Mouse (Mus musculus): ENCODE data around the gene Aif1. TPM values are rescaled to one million over a fixed set of nuclear protein-coding genes. Genes with fewer than 3 reads are reported as not detected.

Aif1 gene
- polyA plus RNA-seq, 1 experiment from 2014 or later: 15.5 TPM

GRCm38 (mm10) chr17:35154616-35155015 is 21.3 kb downstream of the Aif1 start:
- H3K27ac ChIP-seq (replicated peaks): peak overlapping the region; percentile 35; the same call in 1 of the 2 replicates
- peaks cover 6% of the 10 kb centered on the region for H3K4me1 ChIP-seq
- no peak overlapping the region for H3K9ac ChIP-seq
- H3K4me2 ChIP-seq (replicated peaks): no peak overlapping the region
- no peak overlapping the region for H3K4me3 ChIP-seq (replicated peaks)
- WGBS: 77% methylated on average over 7 of the region's 7 CpGs
- no peak for ATAC-seq (ENCODE audit: insufficient number of reproducible peaks, low FRiP score, low TSS enrichment, low read depth)
- H3K27me3 ChIP-seq: no peaks in the 10 kb centered on the region
- no peaks in the 10 kb centered on the region for H3K9me3 ChIP-seq (replicated peaks)
- H3K36me3 ChIP-seq: peaks cover 98% of the 10 kb centered on the region

DNA sequence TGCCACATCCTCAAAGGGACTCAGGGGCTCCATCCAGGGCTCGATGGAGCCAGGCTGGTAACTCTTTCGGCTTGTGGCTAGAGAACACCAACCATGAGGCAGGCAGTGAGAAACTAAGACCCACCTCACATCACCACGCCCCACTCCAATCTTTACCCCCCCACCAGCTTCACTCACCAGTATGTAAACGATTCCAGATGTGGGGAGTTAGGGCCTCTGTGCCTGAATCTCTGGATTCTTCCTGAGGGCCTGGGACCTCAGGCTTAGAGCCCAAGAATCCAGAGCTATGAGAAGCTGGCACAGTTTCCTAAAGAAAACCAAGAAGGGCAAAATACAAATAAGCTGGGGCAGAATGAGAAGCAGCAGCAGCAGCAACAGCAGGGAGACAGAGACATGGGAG is 21.9 kb downstream of the Aif1 start:
- peaks cover 98% of the 10 kb centered on the region for H3K36me3 ChIP-seq
- H3K4me2 ChIP-seq (replicated peaks): no peak overlapping the region
- H3K9me3 ChIP-seq (replicated peaks): no peaks in the 10 kb centered on the region
- H3K4me3 ChIP-seq (replicated peaks): no peak overlapping the region
- no peak for ATAC-seq (ENCODE audit: insufficient number of reproducible peaks, low FRiP score, low TSS enrichment, low read depth)
- WGBS: 48% methylated on average over 4 of the region's 4 CpGs
- no peaks in the 10 kb centered on the region for H3K27me3 ChIP-seq
- H3K9ac ChIP-seq: no peak overlapping the region
- peak overlapping the region; percentile 35; the same call in 1 of the 2 replicates for H3K27ac ChIP-seq (replicated peaks)
- peaks cover 6% of the 10 kb centered on the region for H3K4me1 ChIP-seq

DNA sequence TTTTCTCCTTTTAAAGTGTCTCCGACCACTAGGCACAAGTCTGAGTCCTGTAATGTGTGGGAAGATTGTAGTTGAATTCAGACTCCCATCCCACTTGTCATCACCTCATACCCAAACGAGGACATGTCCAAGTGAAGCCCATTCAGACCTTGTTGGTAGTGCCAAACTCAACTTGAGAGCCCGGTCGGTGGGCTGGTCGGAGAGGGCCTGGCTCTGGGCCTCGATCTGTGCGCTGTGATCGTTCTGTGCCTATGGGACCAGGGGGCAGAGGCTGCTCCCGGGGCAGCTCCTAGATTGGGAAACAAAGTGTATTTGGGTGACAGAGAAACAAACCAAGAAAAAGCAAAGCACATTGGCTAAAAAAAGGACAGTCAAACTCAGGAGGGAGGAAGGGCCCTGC is 22.8 kb downstream of the Aif1 start:
- no peak overlapping the region for H3K4me3 ChIP-seq (replicated peaks)
- H3K9ac ChIP-seq: no peak overlapping the region
- H3K36me3 ChIP-seq: peaks cover 98% of the 10 kb centered on the region
- 90% methylated on average over 9 of the region's 9 CpGs for WGBS
- peaks cover 8% of the 10 kb centered on the region for H3K4me1 ChIP-seq
- H3K9me3 ChIP-seq (replicated peaks): no peaks in the 10 kb centered on the region
- ATAC-seq (ENCODE audit: insufficient number of reproducible peaks, low FRiP score, low TSS enrichment, low read depth): no peak
- H3K4me2 ChIP-seq (replicated peaks): no peak overlapping the region
- H3K27ac ChIP-seq (replicated peaks): no peak overlapping the region
- H3K27me3 ChIP-seq: no peaks in the 10 kb centered on the region

DNA sequence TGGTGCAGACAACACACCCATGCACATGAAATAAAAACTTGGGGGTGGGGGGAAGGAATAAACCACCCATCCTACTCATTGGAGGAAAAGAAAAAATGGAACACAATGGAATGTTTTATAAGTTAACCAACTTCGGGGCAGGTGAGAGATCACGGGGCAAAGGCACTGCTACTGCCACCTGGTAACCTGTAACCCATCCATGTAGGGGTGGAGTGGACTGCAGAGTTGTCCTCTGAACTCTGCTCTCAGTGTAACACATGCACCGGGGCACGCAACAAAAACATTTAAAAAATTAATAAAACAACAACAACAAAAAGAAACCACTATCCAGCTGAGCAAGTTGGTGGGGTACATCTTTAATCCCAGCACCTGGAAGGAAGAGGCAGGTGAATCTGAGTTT is 23.7 kb downstream of the Aif1 start:
- 93% methylated on average over 4 of the region's 4 CpGs for WGBS
- Histone ChIP-seq H3K27ac (replicated peaks) (no peak overlapping the region), H3K4me1 (peaks cover 8% of the 10 kb centered on the region), H3K27me3 (no peaks in the 10 kb centered on the region), H3K9ac (no peak overlapping the region), H3K36me3 (peaks cover 97% of the 10 kb centered on the region), H3K9me3 (replicated peaks) (no peaks in the 10 kb centered on the region), H3K4me2 (replicated peaks) (no peak overlapping the region), H3K4me3 (replicated peaks) (no peak overlapping the region)
- no peak for ATAC-seq (ENCODE audit: insufficient number of reproducible peaks, low FRiP score, low TSS enrichment, low read depth)

- H3K4me1 ChIP-seq: 0 out of 2 replicates have a peak, but pooled peaks cover 2% of the 10 kb centered on the region
- no peak for ATAC-seq (ENCODE audit: insufficient number of reproducible peaks, low FRiP score, low TSS enrichment, low read depth)
- no peak overlapping the region for H3K9ac ChIP-seq
- no peaks in the 10 kb centered on the region for H3K27me3 ChIP-seq
- no peak overlapping the region for H3K4me2 ChIP-seq (replicated peaks)
- WGBS: 55% methylated on average over 5 of the region's 5 CpGs
- H3K27ac ChIP-seq (replicated peaks): peak overlapping the region; percentile 40
- H3K36me3 ChIP-seq: peaks cover 97% of the 10 kb centered on the region
- no peaks in the 10 kb centered on the region for H3K9me3 ChIP-seq (replicated peaks)
- no peak overlapping the region for H3K4me3 ChIP-seq (replicated peaks)
Observed at GRCm38 (mm10) chr17:35147922-35148639, 27.8 kb downstream of the Aif1 start.

- Histone ChIP-seq H3K27ac (replicated peaks) (0 out of 2 replicates have a peak overlapping the region, but pooled peaks have one; percentile 7), H3K4me3 (replicated peaks) (no peak overlapping the region), H3K4me2 (replicated peaks) (no peak overlapping the region), H3K27me3 (no peaks in the 10 kb centered on the region), H3K9me3 (replicated peaks) (no peaks in the 10 kb centered on the region), H3K9ac (no peak overlapping the region), H3K4me1 (0 out of 2 replicates have a peak, but pooled peaks cover 2% of the 10 kb centered on the region), H3K36me3 (peaks cover 97% of the 10 kb centered on the region)
- no peak for ATAC-seq (ENCODE audit: insufficient number of reproducible peaks, low FRiP score, low TSS enrichment, low read depth)
- WGBS: 54% methylated on average over 3 of the region's 3 CpGs
Observed at GRCm38 (mm10) chr17:35147348-35147747, 28.5 kb downstream of the Aif1 start.

GRCm38 (mm10) chr17:35146139-35146538 is 29.7 kb downstream of the Aif1 start:
- Histone ChIP-seq H3K9me3 (replicated peaks) (no peaks in the 10 kb centered on the region), H3K4me1 (0 out of 2 replicates have a peak, but pooled peaks cover 2% of the 10 kb centered on the region), H3K36me3 (peaks cover 97% of the 10 kb centered on the region), H3K9ac (no peak overlapping the region), H3K4me2 (replicated peaks) (no peak overlapping the region), H3K27ac (replicated peaks) (no peak overlapping the region), H3K4me3 (replicated peaks) (no peak overlapping the region), H3K27me3 (no peaks in the 10 kb centered on the region)
- 88% methylated on average over 5 of the region's 5 CpGs for WGBS
- ATAC-seq (ENCODE audit: insufficient number of reproducible peaks, low FRiP score, low TSS enrichment, low read depth): no peak

DNA sequence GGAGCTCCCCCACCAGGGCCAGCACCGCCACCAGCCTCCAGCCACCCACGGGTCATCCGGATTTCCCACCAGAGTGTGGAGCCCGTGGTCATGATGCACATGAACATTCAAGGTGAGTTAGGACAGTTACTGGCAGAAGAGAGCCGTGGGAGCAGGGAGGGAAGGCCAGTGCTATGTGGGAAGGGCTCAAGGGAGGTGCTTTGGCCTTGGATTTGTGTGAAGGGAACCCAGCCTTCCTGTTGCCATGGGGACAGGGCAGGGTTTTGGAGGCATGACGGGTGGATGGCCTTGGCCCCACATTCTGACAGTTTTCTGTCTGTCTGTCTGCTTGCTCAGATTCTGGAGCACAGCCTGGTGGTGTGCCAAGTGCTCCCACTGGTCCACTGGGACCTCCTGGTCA is 33.9 kb downstream of the Aif1 start:
- Histone ChIP-seq H3K4me1 (peaks cover 9% of the 10 kb centered on the region), H3K9me3 (replicated peaks) (no peaks in the 10 kb centered on the region), H3K4me3 (replicated peaks) (no peak overlapping the region), H3K27me3 (no peaks in the 10 kb centered on the region), H3K4me2 (replicated peaks) (no peak overlapping the region), H3K9ac (no peak overlapping the region), H3K27ac (replicated peaks) (no peak overlapping the region), H3K36me3 (peaks cover 96% of the 10 kb centered on the region)
- ATAC-seq (ENCODE audit: insufficient number of reproducible peaks, low FRiP score, low TSS enrichment, low read depth): no peak
- 89% methylated on average over 6 of the region's 6 CpGs for WGBS

GRCm38 (mm10) chr17:35140490-35140996 is 35.3 kb downstream of the Aif1 start:
- Histone ChIP-seq H3K9ac (no peak overlapping the region), H3K4me1 (peaks cover 18% of the 10 kb centered on the region), H3K4me2 (replicated peaks) (no peak overlapping the region), H3K4me3 (replicated peaks) (no peak overlapping the region), H3K9me3 (replicated peaks) (no peaks in the 10 kb centered on the region), H3K36me3 (peaks cover 82% of the 10 kb centered on the region), H3K27ac (replicated peaks) (no peak overlapping the region), H3K27me3 (no peaks in the 10 kb centered on the region)
- no peak for ATAC-seq (ENCODE audit: insufficient number of reproducible peaks, low FRiP score, low TSS enrichment, low read depth)
- WGBS: 82% methylated on average over 16 of the region's 16 CpGs

DNA sequence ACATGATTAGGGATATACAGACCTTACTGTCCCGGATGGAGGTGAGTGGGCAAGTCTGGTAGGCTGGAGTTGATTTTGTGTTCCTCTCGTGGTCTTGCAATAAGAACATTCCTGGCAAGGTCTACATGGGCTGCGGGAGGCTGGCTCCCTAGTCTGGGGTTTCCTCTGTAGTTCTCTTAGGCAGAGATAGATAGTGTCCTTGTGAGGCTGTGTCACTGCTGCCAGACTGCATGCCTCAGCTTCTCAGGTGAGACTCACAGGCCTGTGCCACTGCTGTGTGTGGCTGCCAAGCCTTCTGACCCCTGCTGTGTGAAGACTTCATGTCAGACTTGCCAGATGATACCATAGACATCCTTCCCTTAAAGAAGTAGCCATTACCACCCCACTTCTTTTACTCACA is 36.6 kb downstream of the Aif1 start:
- H3K4me2 ChIP-seq (replicated peaks): no peak overlapping the region
- H3K36me3 ChIP-seq: peaks cover 69% of the 10 kb centered on the region
- no peaks in the 10 kb centered on the region for H3K9me3 ChIP-seq (replicated peaks)
- 0 out of 2 replicates have a peak overlapping the region, but pooled peaks have one; percentile 9 for H3K9ac ChIP-seq
- H3K27me3 ChIP-seq: no peaks in the 10 kb centered on the region
- no peak overlapping the region for H3K27ac ChIP-seq (replicated peaks)
- no peak for ATAC-seq (ENCODE audit: insufficient number of reproducible peaks, low FRiP score, low TSS enrichment, low read depth)
- no peak overlapping the region for H3K4me3 ChIP-seq (replicated peaks)
- WGBS: 81% methylated on average over 3 of the region's 3 CpGs
- H3K4me1 ChIP-seq: peaks cover 18% of the 10 kb centered on the region

DNA sequence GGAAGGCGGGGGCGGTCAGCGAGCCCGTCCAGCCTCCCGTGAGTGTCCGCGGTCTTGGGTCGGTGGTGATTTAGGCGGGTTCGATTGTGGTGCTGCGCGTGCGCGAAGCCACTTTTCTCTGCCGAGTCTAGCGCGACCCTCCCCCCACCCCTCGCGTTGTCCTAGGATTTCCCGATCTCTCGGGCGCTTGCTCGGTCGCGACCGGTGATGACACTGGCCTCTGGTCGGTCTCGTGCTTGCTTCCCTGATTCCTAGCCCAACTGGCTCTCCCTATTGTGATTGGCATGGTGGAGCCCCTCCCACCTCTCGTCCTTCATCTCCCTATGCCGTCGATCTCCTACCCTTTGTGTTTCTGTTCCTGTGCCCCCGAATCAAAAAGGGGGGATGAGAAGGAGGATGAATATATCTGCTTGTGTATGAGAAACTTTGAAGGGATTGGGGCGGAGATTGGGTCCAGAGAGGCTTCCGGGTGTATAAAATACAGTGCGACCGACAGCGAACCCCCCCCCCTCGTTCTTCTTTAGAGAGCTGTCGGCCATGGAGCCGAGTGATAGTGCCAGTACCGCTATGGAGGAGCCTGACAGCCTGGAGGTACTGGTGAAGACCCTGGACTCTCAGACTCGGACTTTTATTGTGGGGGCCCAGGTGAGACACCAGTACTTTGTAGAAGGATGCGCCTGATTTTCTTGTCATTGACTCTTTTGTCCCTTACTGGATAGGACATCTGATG is 40.1 kb downstream of the Aif1 start:
- peak overlapping the region; percentile 68 for H3K9ac ChIP-seq
- H3K36me3 ChIP-seq: peaks cover 35% of the 10 kb centered on the region
- H3K9me3 ChIP-seq (replicated peaks): no peaks in the 10 kb centered on the region
- H3K27me3 ChIP-seq: no peaks in the 10 kb centered on the region
- ATAC-seq (ENCODE audit: insufficient number of reproducible peaks, low FRiP score, low TSS enrichment, low read depth): peak; percentile 39
- H3K27ac ChIP-seq (replicated peaks): peak overlapping the region; percentile 96
- H3K4me3 ChIP-seq (replicated peaks): peak overlapping the region; percentile 78
- H3K4me2 ChIP-seq (replicated peaks): peak overlapping the region; percentile 80
- peaks cover 18% of the 10 kb centered on the region for H3K4me1 ChIP-seq
- WGBS: 2% methylated on average over 43 of the region's 43 CpGs
